Mouse (Mus musculus) liver, postnatal 0 days (tissue): ENCODE results near the gene Ablim1.

ENCODE experiments used
- CTCF ChIP-seq: sonication (generic); IDR thresholded peaks from 2 replicates; pipeline ENCODE4 v1.5.1; 2016; ENCODE audit warnings: antibody characterized with exemption, low read depth
- EP300 ChIP-seq: IDR thresholded peaks from 2 replicates; pipeline ENCODE4 v1.6.1; 2016; ENCODE audit warnings: antibody characterized with exemption, low read depth, mild to moderate bottlenecking

DNA sequence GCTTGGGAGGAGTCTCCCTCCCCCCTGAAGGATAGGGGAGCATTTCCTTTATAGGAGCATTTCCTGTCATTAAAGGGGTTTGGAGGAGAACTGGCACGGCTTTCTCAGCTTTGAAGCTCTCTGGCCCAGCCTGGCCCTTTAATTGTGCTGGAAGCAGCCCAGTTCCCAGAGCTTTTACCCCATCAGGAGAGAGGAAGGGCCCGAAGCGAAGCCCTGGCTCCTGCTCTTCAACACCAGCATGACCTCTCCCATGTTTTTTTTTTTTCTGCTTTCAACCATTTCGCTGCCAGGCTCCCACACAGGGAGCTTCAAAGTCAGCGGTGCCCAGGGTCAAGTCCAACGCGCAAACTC is 311.3 kb downstream of the Ablim1 start:
- TF ChIP-seq EP300 (no peak), CTCF (no peak)
